Mouse (Mus musculus): ENCODE data around the gene Zmiz1. TPM values are rescaled to one million over a fixed set of nuclear protein-coding genes. Genes with fewer than 3 reads are reported as not detected.

Zmiz1 gene
- polyA plus RNA-seq, 1 experiment from 2014 or later, result 42.2 TPM

- no peak for DNase-seq (ENCODE audit: low spot score)
- Histone ChIP-seq H3K4me1 (peaks cover 97% of the 10 kb centered on the region), H3K27me3 (ENCODE audit: low read depth, poor library complexity, severe bottlenecking) (no peaks in the 10 kb centered on the region), H3K4me3 (no peak overlapping the region), H3K9me3 (replicated peaks) (no peaks in the 10 kb centered on the region), H3K27ac (replicated peaks) (peak overlapping the region; percentile 35; the same call in 1 of the 2 replicates), H3K36me3 (peaks cover 66% of the 10 kb centered on the region)
- WGBS, result 67% methylated on average over 13 of the region's 13 CpGs
These were observed 57.9 kb downstream of the Zmiz1 start for GRCm38 (mm10) chr14:25516640-25517591.

- 88% methylated on average over 5 of the region's 5 CpGs for WGBS
- no peak overlapping the region for H3K27ac ChIP-seq (replicated peaks)
- peaks cover 97% of the 10 kb centered on the region for H3K4me1 ChIP-seq
These were observed 59.7 kb downstream of the Zmiz1 start for GRCm38 (mm10) chr14:25518645-25519044.

GRCm38 (mm10) chr14:25519656-25520055, 60.7 kb downstream of the Zmiz1 start:
- no peak for DNase-seq (ENCODE audit: low spot score)
- peaks cover 97% of the 10 kb centered on the region for H3K4me1 ChIP-seq
- 76% methylated on average over 4 of the region's 4 CpGs for WGBS
- peaks cover 68% of the 10 kb centered on the region for H3K36me3 ChIP-seq
- H3K9me3 ChIP-seq (replicated peaks), result no peaks in the 10 kb centered on the region
- no peak overlapping the region for H3K4me3 ChIP-seq
- H3K27me3 ChIP-seq (ENCODE audit: low read depth, poor library complexity, severe bottlenecking), result no peaks in the 10 kb centered on the region
- peak overlapping the region; percentile 72 for H3K27ac ChIP-seq (replicated peaks)

More at GRCm38 (mm10) chr14:25518645-25519044, 59.7 kb downstream of the Zmiz1 start:
- Histone ChIP-seq H3K36me3 (peaks cover 67% of the 10 kb centered on the region), H3K27me3 (ENCODE audit: low read depth, poor library complexity, severe bottlenecking) (no peaks in the 10 kb centered on the region), H3K9me3 (replicated peaks) (no peaks in the 10 kb centered on the region), H3K4me3 (no peak overlapping the region)
- DNase-seq (ENCODE audit: low spot score), result no peak

GRCm38 (mm10) chr14:25520589-25520988, 61.6 kb downstream of the Zmiz1 start:
- Histone ChIP-seq H3K9me3 (replicated peaks) (no peaks in the 10 kb centered on the region), H3K36me3 (peaks cover 68% of the 10 kb centered on the region), H3K27ac (replicated peaks) (peak overlapping the region; percentile 72), H3K4me3 (no peak overlapping the region), H3K27me3 (ENCODE audit: low read depth, poor library complexity, severe bottlenecking) (no peaks in the 10 kb centered on the region), H3K4me1 (peaks cover 97% of the 10 kb centered on the region)
- WGBS, result 71% methylated on average over 4 of the region's 4 CpGs
- no peak for DNase-seq (ENCODE audit: low spot score)

GRCm38 (mm10) chr14:25520991-25521390, 62.0 kb downstream of the Zmiz1 start:
- Histone ChIP-seq H3K27me3 (ENCODE audit: low read depth, poor library complexity, severe bottlenecking) (no peaks in the 10 kb centered on the region), H3K27ac (replicated peaks) (peak overlapping the region; percentile 72), H3K9me3 (replicated peaks) (no peaks in the 10 kb centered on the region), H3K36me3 (peaks cover 68% of the 10 kb centered on the region), H3K4me3 (no peak overlapping the region), H3K4me1 (peaks cover 97% of the 10 kb centered on the region)
- DNase-seq (ENCODE audit: low spot score), result no peak
- WGBS, result 30% methylated on average over 9 of the region's 9 CpGs

GRCm38 (mm10) chr14:25521500-25521899, 62.5 kb downstream of the Zmiz1 start:
- Histone ChIP-seq H3K4me3 (no peak overlapping the region), H3K9me3 (replicated peaks) (no peaks in the 10 kb centered on the region), H3K4me1 (peaks cover 98% of the 10 kb centered on the region), H3K36me3 (peaks cover 73% of the 10 kb centered on the region), H3K27ac (replicated peaks) (peak overlapping the region; percentile 72), H3K27me3 (ENCODE audit: low read depth, poor library complexity, severe bottlenecking) (no peaks in the 10 kb centered on the region)
- 66% methylated on average over 4 of the region's 4 CpGs for WGBS
- no peak for DNase-seq (ENCODE audit: low spot score)

- Histone ChIP-seq H3K36me3 (peaks cover 73% of the 10 kb centered on the region), H3K27me3 (ENCODE audit: low read depth, poor library complexity, severe bottlenecking) (no peaks in the 10 kb centered on the region), H3K9me3 (replicated peaks) (no peaks in the 10 kb centered on the region), H3K27ac (replicated peaks) (peak overlapping the region; percentile 74), H3K4me1 (peaks cover 95% of the 10 kb centered on the region), H3K4me3 (no peak overlapping the region)
- WGBS, result 42% methylated on average over 4 of the region's 4 CpGs
- no peak for DNase-seq (ENCODE audit: low spot score)
These were observed 63.4 kb downstream of the Zmiz1 start for GRCm38 (mm10) chr14:25522415-25522814.

GRCm38 (mm10) chr14:25523230-25524110, 64.5 kb downstream of the Zmiz1 start:
- no peak for DNase-seq (ENCODE audit: low spot score)
- Histone ChIP-seq H3K27ac (replicated peaks) (peak overlapping the region; percentile 74), H3K27me3 (ENCODE audit: low read depth, poor library complexity, severe bottlenecking) (no peaks in the 10 kb centered on the region), H3K36me3 (peaks cover 73% of the 10 kb centered on the region), H3K9me3 (replicated peaks) (no peaks in the 10 kb centered on the region), H3K4me3 (no peak overlapping the region), H3K4me1 (peaks cover 85% of the 10 kb centered on the region)
- 71% methylated on average over 11 of the region's 11 CpGs for WGBS

GRCm38 (mm10) chr14:25524111-25524495, 65.1 kb downstream of the Zmiz1 start:
- H3K27me3 ChIP-seq (ENCODE audit: low read depth, poor library complexity, severe bottlenecking), result no peaks in the 10 kb centered on the region
- peaks cover 79% of the 10 kb centered on the region for H3K4me1 ChIP-seq
- DNase-seq (ENCODE audit: low spot score), result no peak
- H3K4me3 ChIP-seq, result no peak overlapping the region
- H3K36me3 ChIP-seq, result peaks cover 75% of the 10 kb centered on the region
- no peaks in the 10 kb centered on the region for H3K9me3 ChIP-seq (replicated peaks)
- peak overlapping the region; percentile 38; the same call in 1 of the 2 replicates for H3K27ac ChIP-seq (replicated peaks)
- 90% methylated on average over 9 of the region's 9 CpGs for WGBS

GRCm38 (mm10) chr14:25524884-25525283, 65.9 kb downstream of the Zmiz1 start:
- 90% methylated on average over 4 of the region's 4 CpGs for whole genome bisulfite sequencing
- Histone ChIP-seq H3K36me3 (peaks cover 81% of the 10 kb centered on the region), H3K4me3 (no peak overlapping the region), H3K9me3 (replicated peaks) (no peaks in the 10 kb centered on the region), H3K4me1 (peaks cover 71% of the 10 kb centered on the region), H3K27me3 (ENCODE audit: low read depth, poor library complexity, severe bottlenecking) (no peaks in the 10 kb centered on the region), H3K27ac (replicated peaks) (peak overlapping the region; percentile 66)
- DNase-seq (ENCODE audit: low spot score), result no peak

- Histone ChIP-seq H3K27ac (replicated peaks) (peak overlapping the region; percentile 66), H3K4me3 (no peak overlapping the region), H3K27me3 (ENCODE audit: low read depth, poor library complexity, severe bottlenecking) (no peaks in the 10 kb centered on the region), H3K36me3 (peaks cover 83% of the 10 kb centered on the region), H3K4me1 (peaks cover 65% of the 10 kb centered on the region), H3K9me3 (replicated peaks) (no peaks in the 10 kb centered on the region)
- whole genome bisulfite sequencing, result 73% methylated on average over 8 of the region's 8 CpGs
- DNase-seq (ENCODE audit: low spot score), result no peak
These were observed 66.7 kb downstream of the Zmiz1 start for GRCm38 (mm10) chr14:25525729-25526128.

GRCm38 (mm10) chr14:25526872-25527271, 67.9 kb downstream of the Zmiz1 start:
- H3K4me3 ChIP-seq, result no peak overlapping the region
- H3K9me3 ChIP-seq (replicated peaks), result no peaks in the 10 kb centered on the region
- H3K27ac ChIP-seq (replicated peaks), result peak overlapping the region; percentile 39; the same call in 1 of the 2 replicates
- peaks cover 58% of the 10 kb centered on the region for H3K4me1 ChIP-seq
- peaks cover 89% of the 10 kb centered on the region for H3K36me3 ChIP-seq
- no peak for DNase-seq (ENCODE audit: low spot score)
- 95% methylated on average over 8 of the region's 8 CpGs for WGBS
- H3K27me3 ChIP-seq (ENCODE audit: low read depth, poor library complexity, severe bottlenecking), result no peaks in the 10 kb centered on the region
